Mouse (Mus musculus): ENCODE results near the gene Dph1.
"Not testable (repeated sequence)": the region's sequence is repeated elsewhere in the genome, so short reads cannot be mapped to it uniquely, and the experiment has no call there.

Gene Dph1

GRCm38 (mm10) chr11:75178011-75178410 is 13.0 kb downstream of the Dph1 start:
- in situ Hi-C loops (cut with MseI, MboI) = no loop called here

- in situ Hi-C loops (cut with MseI, MboI) = not testable (repeated sequence)
Observed at GRCm38 (mm10) chr11:75174574-75174973, 16.5 kb downstream of the Dph1 start.

GRCm38 (mm10) chr11:75173799-75174165 is 17.3 kb downstream of the Dph1 start:
- in situ Hi-C loops (cut with MseI, MboI) = no loop called here

GRCm38 (mm10) chr11:75173095-75173798 is 17.8 kb downstream of the Dph1 start:
- in situ Hi-C loops (cut with MseI, MboI) = no loop called here

- in situ Hi-C loops (cut with MseI, MboI) = no loop called here
Observed at GRCm38 (mm10) chr11:75172151-75173094, 18.6 kb downstream of the Dph1 start.

GRCm38 (mm10) chr11:75171186-75171865 is 19.7 kb downstream of the Dph1 start:
- in situ Hi-C loops (cut with MseI, MboI) = no loop called here

- in situ Hi-C loops (cut with MseI, MboI) = no loop called here
Observed at GRCm38 (mm10) chr11:75170136-75170751, 20.8 kb downstream of the Dph1 start.

- in situ Hi-C loops (cut with MseI, MboI) = no loop called here
Observed at GRCm38 (mm10) chr11:75169405-75170080, 21.5 kb downstream of the Dph1 start, which contains the start of gene Hic1. Gene Hic1 (minus strand): TSS chr11:75169519.

- in situ Hi-C loops (cut with MseI, MboI) = no loop called here
Observed at GRCm38 (mm10) chr11:75168590-75169361, 22.3 kb downstream of the Dph1 start.

GRCm38 (mm10) chr11:75167643-75168589 is 23.1 kb downstream of the Dph1 start:
- in situ Hi-C loops (cut with MseI, MboI) = no loop called here

- in situ Hi-C loops (cut with MseI, MboI) = no loop called here
Observed at GRCm38 (mm10) chr11:75166861-75167642, 24.0 kb downstream of the Dph1 start.

GRCm38 (mm10) chr11:75166193-75166842 is 24.7 kb downstream of the Dph1 start:
- in situ Hi-C loops (cut with MseI, MboI) = no loop called here

GRCm38 (mm10) chr11:75165441-75166192 is 25.4 kb downstream of the Dph1 start:
- in situ Hi-C loops (cut with MseI, MboI) = no loop called here

GRCm38 (mm10) chr11:75164750-75165149 is 26.3 kb downstream of the Dph1 start:
- in situ Hi-C loops (cut with MseI, MboI) = no loop called here

- in situ Hi-C loops (cut with MseI, MboI) = no loop called here
Observed at GRCm38 (mm10) chr11:75164051-75164450, 27.0 kb downstream of the Dph1 start.

- in situ Hi-C loops (cut with MseI, MboI) = no loop called here
Observed at GRCm38 (mm10) chr11:75163379-75163778, 27.7 kb downstream of the Dph1 start.

- in situ Hi-C loops (cut with MseI, MboI) = no loop called here
Observed at GRCm38 (mm10) chr11:75162591-75163080, 28.4 kb downstream of the Dph1 start.
